Mouse (Mus musculus): ENCODE data around the gene Garnl3.

DNA sequence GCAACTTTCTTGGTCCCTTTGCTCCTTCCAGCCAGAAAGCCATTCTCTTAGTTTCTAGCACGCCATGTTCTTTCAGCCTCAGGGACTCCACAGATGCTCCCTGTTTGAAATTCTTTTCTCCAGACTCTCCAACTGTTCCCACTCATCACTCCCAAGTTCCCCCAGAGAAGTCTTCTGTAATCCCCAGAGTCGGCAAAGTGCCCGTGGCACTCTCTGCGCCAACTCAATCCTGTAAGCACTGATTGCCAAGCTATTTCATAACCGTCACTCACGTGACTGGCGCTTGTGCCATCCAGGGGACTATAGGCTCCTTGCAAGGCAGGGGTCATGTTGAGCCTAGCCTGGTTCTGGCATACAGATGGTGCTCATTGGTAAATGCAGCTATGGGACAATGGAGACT lies 98.2 kb downstream of the Garnl3 start:
- TF ChIP-seq POLR2A (IDR thresholded peaks at IDR 0.05; ENCODE audit: extremely low read depth, insufficient read depth, low read length) (no peak), CTCF (IDR thresholded peaks at IDR 0.05; ENCODE audit: extremely low read depth, insufficient read depth, low read length) (no peak)
